Mouse (Mus musculus) 3T3-L1 (cell line): ENCODE measurements at regions not wholly inside any gene's neighbourhood (a gene's known extent, or its start where the extent isn't known, plus 50 kb on each side); places are given as distances from the start of the nearest gene placed in this dataset.

ENCODE experiments used
- DNase-seq: peaks from one replicate; pipeline ENCODE4 v3.0.0-alpha.2; 2015; ENCODE audit warnings: low read depth, low spot score

DNA sequence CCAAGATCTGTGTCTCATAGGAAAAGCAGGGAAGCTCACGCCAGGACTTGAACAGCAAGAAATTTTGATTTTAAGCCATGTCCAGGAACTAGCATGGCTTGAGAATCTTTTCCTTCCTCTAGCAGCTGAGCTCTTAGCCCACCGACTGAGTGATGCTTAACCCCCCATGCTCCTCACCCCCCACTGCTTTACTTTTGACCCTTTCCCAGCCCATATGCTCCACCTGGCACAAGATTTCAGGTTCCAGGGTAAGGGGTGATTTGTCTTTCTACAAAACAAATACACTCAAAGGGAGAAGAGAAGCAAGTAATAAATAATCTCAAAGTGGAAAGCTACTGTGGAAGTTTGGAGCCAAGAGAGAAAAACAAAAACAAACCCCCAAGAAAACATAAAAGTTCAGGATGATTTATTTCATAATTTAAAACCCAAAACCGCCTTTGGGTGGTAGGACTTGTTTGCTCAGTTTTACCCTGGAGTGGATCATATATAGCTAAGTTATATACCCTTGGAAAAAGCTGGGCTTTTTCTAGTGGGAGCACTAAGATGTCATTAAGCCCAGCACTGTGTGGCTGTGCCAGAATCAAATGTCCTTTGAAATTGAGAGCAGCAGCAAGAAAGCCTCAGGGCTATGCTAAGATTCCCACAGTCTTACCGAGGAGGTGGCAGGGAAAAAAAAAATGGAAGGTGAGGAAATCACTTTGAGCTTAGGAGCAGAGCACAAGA, 372.4 kb upstream of the Isx start:
- DNase-seq: no peak

DNA sequence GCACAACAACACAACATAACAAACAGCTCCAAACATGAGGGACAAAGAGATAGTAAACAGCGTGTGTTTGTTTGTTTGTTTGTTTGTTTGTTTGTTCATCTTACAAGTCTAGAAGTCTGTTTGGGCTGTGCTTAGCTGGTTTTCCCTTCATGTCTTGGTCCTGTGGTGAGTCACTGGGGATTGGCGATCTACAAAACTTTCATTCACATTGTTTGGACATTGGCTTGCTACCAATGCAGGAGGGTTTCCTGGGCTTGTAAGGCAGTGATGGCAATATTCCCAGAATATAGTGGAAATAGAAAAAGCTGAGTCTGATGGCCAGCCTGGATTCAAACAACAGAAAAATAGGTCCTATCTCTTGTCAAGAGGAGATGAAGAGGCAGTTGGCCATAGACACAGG, 371.7 kb upstream of the Isx start:
- DNase-seq: peak; percentile 24
